Mouse (Mus musculus) CD4-positive, CD25-positive, alpha-beta regulatory T cell, adult 4 months (primary cell): Measurements from ENCODE around the gene Aqp1. TPM values are rescaled to one million over a fixed set of nuclear protein-coding genes. Genes with fewer than 3 reads are reported as not detected.

Experiments
- ATAC-seq: one replicate; pipeline ENCODE4 v1.8.0; 2017
- polyA plus RNA-seq, 2 experiments: library from polyadenylated mRNA; unstranded; fragments of 100-300 nt; shearing (Covaris generic); gene quantifications; one replicate each; pipeline ENCODE4 v1.2.1; 2017

Gene Aqp1
- polyA plus RNA-seq, 2 experiments from 2014 or later: not detected

DNA sequence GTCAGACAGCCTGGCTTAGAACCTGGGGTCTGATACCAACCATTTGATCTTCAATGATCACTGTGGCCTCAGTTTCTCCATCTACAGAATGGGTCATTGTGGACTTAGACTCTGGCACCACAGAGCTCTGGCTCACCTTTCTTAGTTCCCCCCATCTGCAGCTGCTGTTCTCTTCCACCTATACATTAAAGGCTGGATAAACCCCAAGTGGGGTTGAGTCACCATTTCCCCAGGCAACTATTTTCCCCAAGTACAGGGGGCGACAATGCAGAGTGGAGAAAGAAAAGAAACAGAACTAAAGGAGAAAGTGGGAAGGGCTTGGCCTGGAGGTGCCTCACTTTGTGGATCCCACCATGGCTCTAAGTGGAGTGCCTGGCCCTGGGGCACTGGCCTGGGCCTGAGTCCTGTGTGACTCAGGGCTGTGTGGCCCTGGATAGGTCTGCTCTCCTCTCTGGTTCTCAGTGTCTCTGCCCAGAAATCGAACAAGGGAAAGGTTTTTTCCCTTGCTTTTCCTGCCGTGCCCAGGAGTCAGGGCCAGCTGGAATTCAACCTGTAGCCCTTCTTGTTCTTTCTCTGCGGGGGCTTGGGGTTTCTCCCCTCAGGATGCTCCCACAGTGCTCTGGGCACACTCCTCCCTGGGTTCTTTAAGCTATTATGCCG lies 20.9 kb downstream of the Aqp1 start:
- ATAC-seq: no peak

- no peak for ATAC-seq
These were observed 21.4 kb downstream of the Aqp1 start for GRCm38 (mm10) chr6:55357636-55358031.

DNA sequence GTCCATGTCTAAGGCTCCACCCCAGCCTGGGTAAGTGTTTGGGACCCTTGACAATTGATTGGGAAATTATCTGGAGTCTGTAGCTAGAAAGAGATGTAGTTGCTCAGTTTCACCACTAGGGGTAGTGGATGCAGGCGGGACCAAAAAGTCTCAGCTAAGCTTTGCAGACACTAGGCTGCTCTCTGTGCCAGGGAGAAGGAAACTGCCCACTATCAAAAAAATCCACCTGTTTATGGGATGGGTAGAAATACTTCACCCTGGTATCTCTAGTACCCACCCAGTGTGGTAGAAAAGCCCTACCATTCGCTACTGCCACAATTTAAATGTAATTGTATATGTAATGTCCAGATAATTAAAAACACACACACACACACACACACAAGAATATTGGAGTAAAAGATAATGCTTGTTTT lies 22.5 kb downstream of the Aqp1 start:
- ATAC-seq: no peak

DNA sequence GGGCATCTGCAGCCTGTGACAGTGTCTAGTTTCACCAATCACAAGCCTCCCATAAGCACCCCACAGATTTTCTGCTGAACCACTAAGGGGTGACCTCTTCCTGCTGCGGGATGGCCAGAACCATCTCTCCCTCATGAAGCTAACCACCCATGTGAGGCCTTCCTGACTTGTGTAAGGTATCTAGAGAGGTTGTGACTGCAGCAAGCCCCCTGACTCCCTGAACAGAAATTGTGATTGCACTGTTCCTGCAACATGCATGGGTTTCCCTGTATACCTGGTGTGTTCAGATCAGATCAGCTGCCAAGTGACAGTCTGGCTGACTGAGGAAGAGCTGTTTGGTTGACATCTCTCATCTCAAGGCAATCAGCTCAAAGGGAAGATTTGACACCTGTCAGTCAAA lies 26.4 kb downstream of the Aqp1 start:
- ATAC-seq: no peak

- ATAC-seq: no peak
These were observed 30.9 kb downstream of the Aqp1 start for GRCm38 (mm10) chr6:55367126-55367525.

- ATAC-seq: no peak
These were observed 34.6 kb downstream of the Aqp1 start for GRCm38 (mm10) chr6:55370831-55371230.

DNA sequence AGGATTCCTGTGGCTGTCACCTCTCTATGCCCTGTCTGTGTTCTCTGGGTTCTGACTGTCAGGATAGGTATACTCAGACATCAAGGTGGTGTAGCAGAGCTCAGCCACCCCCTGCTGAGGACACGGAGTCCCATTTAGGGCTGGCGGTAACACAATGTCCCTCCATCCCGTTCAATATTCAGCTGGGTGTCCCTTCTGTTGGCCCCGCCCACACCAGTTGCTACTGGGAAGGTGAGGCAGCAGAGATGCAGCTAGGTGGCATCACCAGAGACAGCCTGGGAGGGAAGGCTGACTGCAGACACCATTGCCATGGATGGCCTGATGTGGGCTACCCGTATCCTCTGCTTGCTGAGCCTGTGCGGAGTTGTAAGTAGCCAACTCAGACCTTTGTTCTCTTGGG lies 39.8 kb downstream of the Aqp1 start, which contains the start of gene Ghrhr:
Gene Ghrhr (plus strand): TSS at position 220 of the 400 bp plus-strand sequence.
- ATAC-seq: no peak

DNA sequence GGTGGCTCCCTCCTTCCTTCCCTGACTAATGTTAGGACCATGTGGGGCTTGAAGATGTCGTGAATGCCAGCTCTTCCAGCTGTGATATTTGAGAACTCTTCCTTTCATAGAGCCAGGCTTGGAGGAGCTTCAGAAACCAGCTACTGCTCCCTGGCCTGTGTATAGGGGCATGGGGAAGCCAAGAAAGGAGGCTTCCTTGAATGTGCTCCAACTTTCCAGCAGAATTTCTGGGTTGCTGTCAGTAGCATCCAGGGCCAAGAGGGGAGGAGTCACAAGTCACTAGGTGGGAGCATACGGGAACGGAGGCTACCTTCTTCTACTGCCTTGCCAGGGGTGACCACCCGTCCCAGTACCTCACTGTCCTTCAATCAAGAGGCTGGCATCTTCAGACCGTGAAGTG lies 40.3 kb downstream of the Aqp1 start:
- ATAC-seq: no peak

GRCm38 (mm10) chr6:55377461-55377860 lies 41.2 kb downstream of the Aqp1 start:
- ATAC-seq: no peak

- ATAC-seq: no peak
These were observed 43.6 kb downstream of the Aqp1 start for GRCm38 (mm10) chr6:55379641-55380335.

GRCm38 (mm10) chr6:55381966-55382365 lies 45.7 kb downstream of the Aqp1 start:
- ATAC-seq: no peak

GRCm38 (mm10) chr6:55383897-55384296 lies 47.7 kb downstream of the Aqp1 start:
- no peak for ATAC-seq

GRCm38 (mm10) chr6:55384356-55384951 lies 48.2 kb downstream of the Aqp1 start:
- ATAC-seq: no peak

DNA sequence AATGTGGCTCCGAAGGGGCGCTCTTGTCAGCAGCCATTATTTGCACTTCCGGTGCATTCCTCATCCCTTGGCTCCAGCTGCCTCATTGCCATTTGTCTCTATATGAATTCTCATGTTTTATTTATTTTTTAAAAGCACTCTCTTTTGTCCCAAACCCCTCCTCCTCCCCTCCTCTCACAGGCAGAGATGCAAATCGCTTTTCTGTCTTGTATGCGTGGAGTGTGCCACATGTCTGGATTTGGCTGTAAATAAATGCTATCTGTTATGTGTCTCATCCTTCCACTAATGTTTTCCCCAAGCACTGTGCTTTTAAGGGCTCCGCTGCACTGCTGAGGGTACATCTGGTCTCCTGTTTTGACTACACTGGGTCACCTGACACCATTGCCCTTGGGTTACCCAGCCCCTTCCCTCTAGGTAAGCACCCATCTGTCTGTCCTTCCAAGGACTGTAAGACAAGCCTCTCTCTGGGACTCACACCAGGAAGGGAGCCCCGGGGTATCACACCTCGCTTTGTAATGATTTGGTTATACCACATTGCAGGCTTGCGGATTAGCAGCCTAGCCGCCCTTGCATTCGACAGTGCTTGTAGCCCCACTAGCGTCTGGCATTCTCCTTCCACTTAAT lies 52.4 kb downstream of the Aqp1 start:
- no peak for ATAC-seq

DNA sequence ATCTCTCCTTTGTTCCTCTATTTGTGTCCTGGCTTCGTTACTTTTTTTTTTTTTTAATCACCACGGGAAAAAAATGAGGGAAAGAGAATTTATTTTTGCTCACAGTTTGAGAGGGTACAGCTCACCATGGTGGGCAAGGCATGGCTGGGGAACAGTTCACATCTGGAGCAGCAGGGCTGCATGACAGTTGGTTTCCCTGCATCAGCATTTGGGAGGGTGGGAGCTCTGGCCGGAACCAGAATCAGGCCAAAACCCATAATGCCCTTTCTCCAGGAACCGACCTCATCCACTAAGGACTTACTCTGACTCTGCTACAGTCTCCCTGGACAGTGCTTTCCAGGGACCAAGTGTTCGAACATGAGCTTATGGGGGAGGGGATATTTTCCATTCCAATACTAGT lies 53.1 kb downstream of the Aqp1 start:
- ATAC-seq: no peak

DNA sequence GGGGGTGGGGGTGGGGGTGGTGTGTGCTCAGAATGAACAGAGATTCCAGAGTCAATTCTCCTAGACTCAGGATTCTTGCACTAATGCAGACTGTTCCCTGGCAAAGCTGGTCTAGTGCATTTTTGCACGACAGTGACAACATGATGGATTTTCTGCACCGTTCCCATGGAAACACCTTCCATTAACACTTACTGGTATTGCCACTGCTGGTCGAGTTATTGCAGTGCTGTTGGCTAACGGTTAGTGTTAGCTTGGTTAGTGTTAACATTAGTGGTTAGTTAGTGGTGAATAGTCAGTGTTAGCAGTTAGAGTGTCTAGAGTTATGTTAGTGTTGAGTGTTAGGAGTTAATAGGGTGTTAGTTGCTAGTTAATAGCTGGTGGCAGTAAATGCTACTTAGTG lies 55.6 kb downstream of the Aqp1 start:
- ATAC-seq: no peak

GRCm38 (mm10) chr6:55392453-55392852 lies 56.2 kb downstream of the Aqp1 start:
- ATAC-seq: no peak

- ATAC-seq: no peak
These were observed 58.6 kb downstream of the Aqp1 start for GRCm38 (mm10) chr6:55394854-55395253.

DNA sequence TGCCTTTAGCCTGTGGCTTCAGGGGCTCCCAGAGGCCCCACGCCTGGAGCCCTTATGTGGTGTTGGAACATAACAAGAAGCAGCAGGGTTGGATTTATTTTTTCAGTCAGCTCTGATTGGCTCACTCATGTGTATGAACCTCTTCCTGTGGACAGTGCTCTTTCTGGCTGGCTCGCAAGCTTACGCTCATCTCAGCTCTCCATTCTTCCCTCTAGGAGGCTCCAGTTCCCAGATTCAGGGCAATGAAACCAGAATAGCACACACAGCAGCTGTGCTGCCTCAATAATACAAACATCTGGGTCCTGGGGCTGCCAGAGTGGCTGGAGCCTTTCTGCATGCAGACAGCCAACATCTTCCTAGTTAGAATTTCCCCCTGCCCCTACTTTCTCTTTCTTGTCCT lies 59.9 kb downstream of the Aqp1 start:
- no peak for ATAC-seq

DNA sequence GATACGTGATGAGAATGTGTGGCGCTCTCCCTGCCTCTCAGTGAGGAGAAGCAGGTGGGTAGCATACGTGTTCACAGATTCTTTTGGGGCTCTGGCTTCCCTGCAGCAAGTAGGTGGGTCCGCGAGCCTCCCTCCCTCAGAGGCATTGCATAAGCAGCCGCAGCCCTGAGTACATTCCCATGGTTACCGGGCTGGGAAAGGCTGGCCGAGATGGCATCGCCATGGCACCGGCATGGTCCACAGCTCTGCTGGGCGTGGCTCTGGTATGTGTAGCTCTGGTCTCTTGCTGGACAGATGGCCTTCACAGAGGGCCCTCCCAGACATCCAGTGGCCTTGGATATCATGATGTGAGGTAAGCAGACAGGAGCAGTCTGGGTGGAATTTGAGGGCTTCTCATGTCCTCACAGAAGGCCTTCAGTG lies 60.4 kb downstream of the Aqp1 start:
- ATAC-seq: no peak
